Mouse (Mus musculus): ENCODE results near the gene Nppa.
A peak's percentile ranks its signal among the peaks of the same experiment; 100 is the strongest.

- TF ChIP-seq CTCF (IDR thresholded peaks at IDR 0.05; ENCODE audit: extremely low read depth, insufficient read depth, insufficient read length, insufficient replicate concordance) = peak; percentile 47; the same call in 1 of the 2 replicates
- TF ChIP-seq POLR2A (IDR thresholded peaks at IDR 0.05; ENCODE audit: low read depth, low read length) = no peak
Observed at GRCm38 (mm10) chr4:147959881-147960831, 40.4 kb upstream of the Nppa start.
